Mouse (Mus musculus) lung, postnatal 25 days (tissue): ENCODE measurements around the gene Cpsf4.
"Not testable (repeated sequence)": the region's sequence is repeated elsewhere in the genome, so short reads cannot be mapped to it uniquely, and the experiment has no call there.

Source experiments
- DNase-seq: peaks from one replicate; pipeline ENCODE4 v3.0.0; 2022; ENCODE audit warnings: low spot score

The Cpsf4 gene

GRCm38 (mm10) chr5:145166536-145167305 is at the start of gene Cpsf4, which contains the start of gene Ptcd1:
TSS of gene Cpsf4 (plus strand) at chr5:145167213.
TSS of gene Ptcd1 (minus strand) at chr5:145167108.
- DNase-seq, result peak; percentile 99

GRCm38 (mm10) chr5:145118005-145118404 is 49.0 kb upstream of the Cpsf4 start:
- peak; percentile 34 for DNase-seq

- no peak for DNase-seq
These were observed 48.6 kb upstream of the Cpsf4 start for GRCm38 (mm10) chr5:145118461-145118860.

GRCm38 (mm10) chr5:145119385-145119784 is 47.6 kb upstream of the Cpsf4 start:
- no peak for DNase-seq

GRCm38 (mm10) chr5:145120921-145121320 is 46.1 kb upstream of the Cpsf4 start:
- DNase-seq, result no peak

GRCm38 (mm10) chr5:145123396-145123795 is 43.6 kb upstream of the Cpsf4 start:
- no peak for DNase-seq

- DNase-seq, result no peak
These were observed 40.4 kb upstream of the Cpsf4 start for GRCm38 (mm10) chr5:145126580-145126979.

GRCm38 (mm10) chr5:145129124-145129523 is 37.9 kb upstream of the Cpsf4 start:
- no peak for DNase-seq

GRCm38 (mm10) chr5:145129773-145130172 is 37.2 kb upstream of the Cpsf4 start:
- DNase-seq, result not testable (repeated sequence)

- DNase-seq, result no peak
These were observed 36.8 kb upstream of the Cpsf4 start for GRCm38 (mm10) chr5:145130191-145130590.

GRCm38 (mm10) chr5:145130995-145131394 is 36.0 kb upstream of the Cpsf4 start:
- DNase-seq, result no peak

- not testable (repeated sequence) for DNase-seq
These were observed 33.7 kb upstream of the Cpsf4 start for GRCm38 (mm10) chr5:145133275-145133674.

GRCm38 (mm10) chr5:145138836-145139235 is 28.2 kb upstream of the Cpsf4 start:
- DNase-seq, result no peak

- peak; percentile 96 for DNase-seq
These were observed 27.2 kb upstream of the Cpsf4 start, which contains the start of the genes Pdap1 and Bud31 for GRCm38 (mm10) chr5:145139571-145140519. TSS of gene Pdap1 (minus strand) at chr5:145140238. TSS of gene Bud31 (plus strand) at chr5:145140362.

- DNase-seq, result no peak
These were observed 26.4 kb upstream of the Cpsf4 start for GRCm38 (mm10) chr5:145140611-145141010.

GRCm38 (mm10) chr5:145147748-145148147 is 19.3 kb upstream of the Cpsf4 start:
- no peak for DNase-seq

- DNase-seq, result no peak
These were observed 17.7 kb upstream of the Cpsf4 start for GRCm38 (mm10) chr5:145149294-145149693.

GRCm38 (mm10) chr5:145152690-145153089 is 14.3 kb upstream of the Cpsf4 start:
- no peak for DNase-seq

GRCm38 (mm10) chr5:145161361-145161760 is 5.7 kb upstream of the Cpsf4 start:
- no peak for DNase-seq

- no peak for DNase-seq
These were observed 2.3 kb upstream of the Cpsf4 start for GRCm38 (mm10) chr5:145164710-145165109.

- no peak for DNase-seq
These were observed 1.8 kb upstream of the Cpsf4 start for GRCm38 (mm10) chr5:145165184-145165583.

GRCm38 (mm10) chr5:145167306-145167661 is 271 bp downstream of the Cpsf4 start:
- DNase-seq, result no peak
